Mouse (Mus musculus) left cerebral cortex, adult 18-20 months (tissue): ENCODE measurements around the gene Olfr263. TPM values are rescaled to one million over a fixed set of nuclear protein-coding genes. Genes with fewer than 3 reads are reported as not detected.
"Not testable (repeated sequence)": the region's sequence is repeated elsewhere in the genome, so short reads cannot be mapped to it uniquely, and the experiment has no call there.

Source experiments
- DNase-seq, 2 experiments: peaks; one replicate each; pipeline ENCODE4 v3.0.0; 2021 to 2022; ENCODE audit warnings: low spot score in 2 of 2, mixed read lengths in 1 of 2
- long read RNA-seq, 2 experiments: library from polyadenylated mRNA; stranded (forward); transcript quantifications; one replicate each; pipeline ENCODE4 v2.0.0; 2021
- total RNA-seq, 2 experiments: library from RNA; stranded (reverse); gene quantifications; 2 replicates each; pipeline ENCODE4 v1.2.3; 2021

Gene Olfr263
- total RNA-seq: not detected
- long read RNA-seq, experiment 1: 0 reads
- long read RNA-seq, experiment 2: 0 reads

- DNase-seq: not testable (repeated sequence)
Measured at GRCm38 (mm10) chr13:21129339-21129738, at the start of gene Olfr263. Gene Olfr263 (plus strand): TSS chr13:21129639.

DNA sequence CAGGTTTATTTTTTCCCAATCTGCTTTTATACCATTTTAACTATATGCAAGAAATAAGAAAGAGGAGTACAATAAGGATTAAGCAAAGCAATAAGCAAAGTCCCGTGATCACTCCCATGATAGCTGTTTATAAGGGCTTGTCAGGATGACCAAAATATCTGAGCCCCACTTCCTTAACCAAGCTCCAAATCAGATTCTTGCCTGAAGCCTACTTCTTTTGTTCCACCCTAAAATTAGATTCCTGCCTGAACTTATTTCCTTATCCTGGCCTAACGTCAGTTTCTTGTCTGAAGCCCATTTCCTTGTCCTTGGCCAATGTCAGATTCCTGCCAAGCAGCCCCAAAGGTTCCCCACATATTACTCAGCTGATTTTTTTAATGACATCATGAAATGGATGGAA, 46.8 kb upstream of the Olfr263 start:
- DNase-seq: no peak

GRCm38 (mm10) chr13:21109759-21110158, 19.7 kb upstream of the Olfr263 start:
- DNase-seq: no peak

GRCm38 (mm10) chr13:21110441-21110840, 19.0 kb upstream of the Olfr263 start:
- DNase-seq: no peak

GRCm38 (mm10) chr13:21111183-21111582, 18.3 kb upstream of the Olfr263 start, which contains the start of gene Olfr1369-ps1:
Gene Olfr1369-ps1 (plus strand): TSS chr13:21111483.
- not testable (repeated sequence) for DNase-seq

DNA sequence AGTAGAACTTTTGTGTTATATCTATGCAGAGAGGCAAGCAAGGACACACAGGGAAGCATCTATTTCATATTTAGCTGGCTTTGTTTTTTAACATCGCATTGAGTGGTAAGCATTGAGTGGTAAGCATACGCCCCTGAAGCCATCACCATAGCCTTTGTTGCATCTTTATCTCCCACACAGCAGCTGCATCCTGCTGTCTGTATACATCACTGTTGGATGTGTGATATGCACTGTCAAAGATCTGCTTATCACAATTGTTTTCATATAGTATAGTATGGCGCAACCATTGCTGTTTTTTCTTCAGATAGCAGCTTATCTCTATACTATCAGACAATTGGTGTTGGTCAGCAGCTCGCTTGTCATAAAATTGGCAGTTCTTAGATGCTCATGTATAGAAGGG, 15.3 kb upstream of the Olfr263 start:
- no peak for DNase-seq

GRCm38 (mm10) chr13:21142421-21142820, 13.0 kb downstream of the Olfr263 start:
- no peak for DNase-seq

DNA sequence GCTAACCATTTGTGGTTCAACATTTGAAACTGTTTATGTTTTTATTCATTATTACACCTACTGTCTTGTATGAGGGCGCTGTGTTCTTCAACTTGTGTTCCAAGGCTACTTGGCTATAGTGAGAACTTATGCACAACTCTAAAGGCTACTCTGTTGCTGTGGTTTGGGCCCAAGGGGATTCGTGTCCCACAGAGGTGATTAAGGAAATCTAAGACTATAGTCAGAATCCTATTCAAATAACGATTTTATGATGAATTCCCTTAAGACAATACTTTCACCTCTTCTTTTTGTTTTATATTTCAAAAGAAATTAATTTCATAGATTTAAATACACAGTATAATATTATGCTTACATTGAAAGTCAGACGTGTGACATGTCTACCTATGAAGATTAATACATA, 16.3 kb downstream of the Olfr263 start, which contains the start of gene Olfr1368:
TSS of gene Olfr1368 (minus strand) at position 101 of the 400 bp plus-strand sequence.
- no peak for DNase-seq

DNA sequence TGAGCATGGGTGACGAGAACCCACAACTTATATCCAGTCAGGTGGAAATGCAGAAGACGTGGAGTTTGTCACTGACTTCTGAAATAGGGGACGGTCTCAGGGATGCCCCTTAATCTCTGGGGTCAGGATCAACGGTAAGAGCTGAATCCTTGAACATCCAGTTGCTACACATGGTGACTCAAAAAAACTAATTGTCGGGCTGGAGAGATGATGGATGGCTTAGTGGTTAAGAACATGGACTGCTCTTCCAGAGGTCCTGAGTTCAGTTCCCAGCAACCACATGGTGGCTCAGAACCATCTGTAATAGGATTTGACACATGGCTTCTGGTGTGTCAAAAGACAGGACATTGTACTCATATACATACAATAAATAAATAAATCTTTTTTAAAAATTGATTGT, 26.4 kb downstream of the Olfr263 start:
- no peak for DNase-seq

GRCm38 (mm10) chr13:21158071-21158470, 28.6 kb downstream of the Olfr263 start:
- no peak for DNase-seq

GRCm38 (mm10) chr13:21158785-21159474, 29.5 kb downstream of the Olfr263 start:
- DNase-seq: peak; percentile 85 to 89

- DNase-seq: no peak
Measured at GRCm38 (mm10) chr13:21159475-21159819, 30.0 kb downstream of the Olfr263 start.

- DNase-seq: no peak
Measured at GRCm38 (mm10) chr13:21160041-21160511, 30.6 kb downstream of the Olfr263 start.

- DNase-seq: peak; percentile 92 to 95
Measured at GRCm38 (mm10) chr13:21160657-21161590, 31.5 kb downstream of the Olfr263 start.

- DNase-seq: no peak
Measured at GRCm38 (mm10) chr13:21161591-21161990, 32.2 kb downstream of the Olfr263 start.

GRCm38 (mm10) chr13:21162591-21162990, 33.2 kb downstream of the Olfr263 start:
- no peak for DNase-seq

GRCm38 (mm10) chr13:21166936-21167909, 37.8 kb downstream of the Olfr263 start:
- peak; percentile 83 to 86 for DNase-seq

GRCm38 (mm10) chr13:21167910-21168300, 38.5 kb downstream of the Olfr263 start:
- DNase-seq: peak in 1 of 2 experiments; percentile 21

DNA sequence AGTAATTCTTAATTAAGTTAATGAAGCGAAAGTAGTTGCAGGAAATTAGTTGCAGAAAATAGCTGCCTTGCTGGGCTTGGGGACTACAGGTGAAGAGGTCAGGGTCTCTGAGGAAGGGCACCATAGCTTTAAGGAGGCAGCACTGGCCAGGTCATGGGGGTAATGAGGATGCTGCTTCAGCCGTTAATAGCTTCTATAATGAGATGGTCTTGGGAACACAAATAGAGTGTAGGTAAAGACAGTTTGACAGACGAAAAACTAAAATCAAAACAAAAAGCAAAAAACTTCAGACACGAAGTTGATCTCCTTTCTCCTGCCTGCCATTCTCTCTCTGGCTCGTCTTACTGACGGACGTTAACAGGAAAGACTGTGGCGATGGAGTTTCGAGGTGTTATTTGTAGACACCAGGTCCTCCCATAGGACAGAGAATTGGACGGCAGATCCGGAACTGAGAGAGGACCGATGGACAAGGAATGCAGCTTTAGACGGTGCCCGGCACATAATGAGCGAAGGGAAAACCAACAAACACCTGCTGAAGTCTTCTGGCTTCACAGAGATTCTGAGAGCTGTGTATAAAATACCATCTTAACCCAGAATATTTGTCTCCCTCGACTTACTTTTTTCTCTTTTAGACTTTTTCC, 39.1 kb downstream of the Olfr263 start:
- DNase-seq: peak in 1 of 2 experiments; percentile 28

DNA sequence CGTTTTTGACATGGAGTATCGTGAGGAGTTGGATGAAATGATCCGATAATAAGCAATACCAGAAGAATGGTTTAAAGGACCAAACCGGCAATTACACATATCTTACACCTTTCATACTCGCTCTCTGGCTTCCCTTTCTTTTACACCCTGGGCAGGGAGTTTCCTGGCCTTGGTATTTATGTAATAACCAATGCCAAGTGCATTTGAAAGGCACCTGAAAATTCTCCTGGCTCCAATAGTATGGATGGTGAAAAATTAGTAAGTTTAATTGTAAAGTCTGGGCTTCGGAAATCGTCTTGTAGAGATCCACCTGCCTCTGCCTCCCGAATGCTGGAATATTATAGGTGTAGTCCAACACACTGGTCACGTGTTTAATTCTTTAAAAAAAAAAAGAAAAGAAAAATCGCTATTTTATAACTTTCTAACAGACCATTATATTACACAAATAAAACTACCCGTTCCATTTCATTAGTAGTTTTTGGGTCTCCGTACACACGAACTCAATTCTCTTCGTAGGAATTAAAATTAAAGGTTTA, 39.8 kb downstream of the Olfr263 start:
- DNase-seq: no peak
